Mouse (Mus musculus) cerebellum, adult 2 months (tissue): ENCODE data around the gene Zfp536.
"Not testable (repeated sequence)": the region's sequence is repeated elsewhere in the genome, so short reads cannot be mapped to it uniquely, and the experiment has no call there.

Experiments used
- CTCF ChIP-seq: fragments of 200-500 bp; IDR thresholded peaks from 2 replicates; pipeline ENCODE4 v1.5.1; 2011; ENCODE audit warnings: low read depth, mild to moderate bottlenecking, control low read depth, low read length, moderate library complexity, borderline replicate concordance; ENCODE audit not compliant: insufficient read depth
- POLR2A ChIP-seq: fragments of 200-500 bp; IDR thresholded peaks from 2 replicates; pipeline ENCODE4 v1.6.1; 2011; ENCODE audit warnings: low read length, control low read depth, borderline replicate concordance; ENCODE audit not compliant: insufficient read depth

DNA sequence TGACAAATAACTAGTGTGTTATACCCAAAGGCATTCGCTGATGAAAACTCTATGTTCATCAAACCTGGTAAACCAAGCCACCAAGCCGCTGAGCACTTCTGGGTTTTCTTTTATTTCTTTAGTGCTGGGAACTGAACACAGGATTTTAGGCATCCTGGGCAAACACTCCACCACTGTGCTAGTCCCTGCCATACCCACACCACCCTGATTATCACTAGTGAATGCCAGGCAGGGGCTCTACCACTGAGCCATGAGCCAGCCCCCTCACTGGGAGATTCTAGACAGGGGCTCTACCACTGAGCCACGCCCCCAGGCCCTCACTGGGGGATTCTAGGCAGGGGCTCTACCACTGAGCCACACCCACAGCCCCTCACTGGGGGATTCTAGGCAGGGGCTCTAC, 76.1 kb downstream of the Zfp536 start:
- TF ChIP-seq CTCF, POLR2A: not testable (repeated sequence)
